Mouse (Mus musculus) C2C12 (cell line): ENCODE results near the gene Tvp23b.

Experiments
- CTCF ChIP-seq: IDR thresholded peaks from one replicate; pipeline ENCODE4 v1.5.1; 2011; ENCODE audit not compliant: control insufficient read depth, insufficient read depth, insufficient read length
- FOSL1 ChIP-seq: IDR thresholded peaks from one replicate; pipeline ENCODE4 v1.8.0; 2011; ENCODE audit warnings: mild to moderate bottlenecking, low read length; ENCODE audit not compliant: poor library complexity, insufficient read depth, severe bottlenecking
- MAX ChIP-seq: IDR thresholded peaks from one replicate; pipeline ENCODE4 v1.6.1; 2011; ENCODE audit warnings: mild to moderate bottlenecking, control low read depth
- MYOD1 ChIP-seq: IDR thresholded peaks from one replicate; pipeline ENCODE4 v1.6.1; 2011; ENCODE audit warnings: low read depth; ENCODE audit not compliant: control insufficient read depth, insufficient read length

DNA sequence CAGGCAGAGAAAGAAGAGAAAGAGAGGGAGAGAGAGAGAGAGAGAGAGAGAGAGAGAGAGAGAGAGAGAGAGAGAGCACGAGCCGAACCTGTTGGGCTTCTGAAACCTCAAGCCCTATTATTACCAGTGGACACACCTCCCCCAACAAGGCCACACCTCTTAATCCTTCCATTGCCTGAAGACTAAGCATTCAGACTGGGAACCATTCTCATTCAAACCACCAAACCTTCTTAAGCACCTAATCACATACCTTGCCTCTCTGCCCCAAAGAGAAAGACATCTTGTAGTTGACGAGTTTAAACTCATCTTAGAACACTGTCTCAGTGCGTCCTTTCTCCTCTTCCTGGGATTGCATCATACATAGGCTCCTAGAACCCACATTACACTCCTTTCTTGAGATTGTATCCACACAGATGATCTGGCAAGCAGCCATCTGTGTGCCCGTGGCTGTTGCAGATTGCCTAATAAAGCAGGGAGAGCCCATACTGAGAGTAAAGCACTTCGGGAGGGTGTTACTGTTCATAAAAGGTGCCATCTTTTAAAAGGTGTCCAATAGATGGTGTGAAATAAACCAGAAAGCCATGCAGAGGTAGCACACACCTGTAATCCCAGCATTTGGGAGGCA, 24.7 kb downstream of the Tvp23b start:
- TF ChIP-seq CTCF = no peak
- no peak for TF ChIP-seq MAX
- no peak for TF ChIP-seq MYOD1
- TF ChIP-seq FOSL1 = no peak
